Mouse (Mus musculus) midbrain, embryonic 14.5 days (tissue): ENCODE results near the gene Mthfd1l. TPM values are rescaled to one million over a fixed set of nuclear protein-coding genes. Genes with fewer than 3 reads are reported as not detected.
"Not testable (repeated sequence)": the region's sequence is repeated elsewhere in the genome, so short reads cannot be mapped to it uniquely, and the experiment has no call there.

Experiments used
- ATAC-seq: fragments of 200-750 bp; cut with Nextera tagmentation; 2 replicates; pipeline ENCODE4 v1.8.0; 2017; ENCODE audit warnings: moderate number of reproducible peaks, moderate library complexity; ENCODE audit not compliant: low FRiP score, low TSS enrichment
- DNase-seq: peaks from one replicate; pipeline ENCODE4 v3.0.0-alpha.2; 2015
- H3K27ac ChIP-seq: fragments of 300-500 bp; sonication (generic); replicated peaks from 2 replicates; pipeline ENCODE4 v1.5.1; 2014; ENCODE audit warnings: mild to moderate bottlenecking, low read depth, low read length, moderate library complexity
- H3K27me3 ChIP-seq: fragments of 300-500 bp; sonication (generic); 2 replicates; pipeline ENCODE4 v1.6.1; 2014; ENCODE audit warnings: low read length, control low read depth, mixed read lengths; ENCODE audit not compliant: control insufficient read depth, insufficient read depth
- H3K36me3 ChIP-seq: fragments of 300-500 bp; sonication (generic); 2 replicates; pipeline ENCODE4 v1.6.1; 2014; ENCODE audit warnings: low read length, control low read depth; ENCODE audit not compliant: control insufficient read depth, insufficient read depth
- H3K4me1 ChIP-seq: fragments of 300-500 bp; sonication (generic); 2 replicates; pipeline ENCODE4 v1.6.1; 2014; ENCODE audit warnings: mild to moderate bottlenecking, antibody characterized with exemption, low read length, control low read depth; ENCODE audit not compliant: control insufficient read depth, insufficient read depth
- H3K4me2 ChIP-seq: fragments of 300-500 bp; sonication (generic); 2 replicates; pipeline ENCODE4 v1.6.1; 2014; ENCODE audit warnings: mild to moderate bottlenecking, low read length, moderate library complexity
- H3K4me3 ChIP-seq: fragments of 300-500 bp; sonication (generic); replicated peaks from 2 replicates; pipeline ENCODE4 v1.5.1; 2014; ENCODE audit warnings: low read depth, low read length
- H3K9ac ChIP-seq: fragments of 300-500 bp; sonication (generic); replicated peaks from 2 replicates; pipeline ENCODE4 v1.6.1; 2014; ENCODE audit warnings: mild to moderate bottlenecking, low read length, moderate library complexity
- H3K9me3 ChIP-seq: fragments of 300-500 bp; sonication (generic); 2 replicates; pipeline ENCODE4 v1.6.1; 2016; ENCODE audit warnings: low read length, control low read depth, mixed read lengths; ENCODE audit not compliant: control insufficient read depth
- WGBS: fragments of 180-500 bp; shearing (Covaris S2); extraction: QIAGEN DNeasy Blood & Tissue Kit; methylation state at CpG from one replicate; pipeline ENCODE4 v1.1.7; 2014; 5-methylcytosine and 5-hydroxymethylcytosine counted together
- polyA plus RNA-seq: library from polyadenylated mRNA; unstranded; fragments of >200 nt; fragmentation: Nextera tagmentation; extraction: Ambion mirVana; gene quantifications from 2 replicates; pipeline ENCODE4 v1.2.1, GENCODE M21; 2014

Mthfd1l gene
- polyA plus RNA-seq, 1 experiment from 2014 or later = 6.4 TPM

- no peak for ATAC-seq
- Histone ChIP-seq H3K9ac (no peak overlapping the region), H3K27ac (no peak overlapping the region), H3K4me2 (no peak overlapping the region), H3K4me3 (no peak overlapping the region), H3K4me1 (no peaks in the 10 kb centered on the region), H3K9me3 (no peaks in the 10 kb centered on the region), H3K27me3 (no peaks in the 10 kb centered on the region), H3K36me3 (no peaks in the 10 kb centered on the region)
- 90% methylated on average over 11 of the region's 11 CpGs for WGBS
- DNase-seq = no peak
Observed at GRCm38 (mm10) chr10:4061071-4061987, 88.4 kb downstream of the Mthfd1l start.

DNA sequence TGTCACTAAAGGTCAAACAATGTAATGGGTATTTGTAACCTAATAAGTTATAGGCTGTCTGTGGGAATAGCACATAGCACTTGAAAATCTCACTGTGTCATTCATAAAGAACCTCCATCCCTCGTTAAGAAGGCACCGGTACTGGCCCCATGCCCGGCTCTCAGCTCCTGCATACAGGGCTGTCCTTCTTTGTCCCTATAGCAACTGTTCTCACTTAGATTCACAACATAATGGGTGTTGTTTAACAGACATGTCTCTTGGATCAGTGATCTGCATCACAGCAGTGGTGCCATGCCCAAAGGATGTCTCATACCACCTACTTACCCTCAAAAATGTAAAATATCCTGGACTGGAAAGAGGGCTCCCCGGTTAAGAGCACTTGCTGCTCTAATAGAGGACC is 90.6 kb downstream of the Mthfd1l start:
- no peak for DNase-seq
- 90% methylated on average over 4 of the region's 4 CpGs for WGBS

DNA sequence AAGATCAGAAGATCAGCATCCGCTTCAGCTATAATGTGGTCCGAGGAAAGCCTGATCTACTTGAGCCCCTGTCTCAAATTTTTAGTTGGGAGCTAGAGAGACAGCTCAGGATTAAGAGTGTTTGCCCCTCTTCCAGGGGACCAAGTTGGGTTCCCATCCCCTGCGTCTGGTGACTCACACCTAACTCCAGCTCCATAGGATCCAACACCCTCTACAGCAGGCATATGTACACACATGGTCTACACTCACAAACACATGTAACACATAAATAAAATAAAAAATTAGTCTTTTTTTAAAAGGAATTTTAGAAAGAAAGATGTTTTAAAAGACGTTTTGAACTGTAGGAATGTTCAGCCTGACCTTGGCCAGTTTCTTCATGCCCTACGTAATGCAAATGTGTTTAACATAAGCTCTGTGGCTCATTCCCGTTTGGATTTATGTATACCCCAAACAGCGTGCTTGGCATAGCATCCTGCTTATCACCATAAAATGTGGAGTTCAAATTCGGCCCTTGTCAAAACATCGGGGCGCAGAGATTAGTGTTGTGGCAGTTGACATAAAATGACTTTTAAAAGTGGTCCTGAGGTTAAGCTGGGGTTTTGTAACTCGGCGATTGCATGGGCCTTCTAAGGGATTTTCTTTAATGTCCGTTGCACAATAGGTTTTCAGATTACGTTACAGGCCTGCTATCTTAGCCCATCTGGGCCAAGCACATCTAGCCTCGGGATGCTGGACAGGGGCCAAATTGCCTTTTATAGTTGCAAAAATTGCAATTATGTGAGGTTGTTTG is 92.6 kb downstream of the Mthfd1l start:
- ATAC-seq = no peak
- Histone ChIP-seq H3K27me3 (no peaks in the 10 kb centered on the region), H3K4me1 (no peaks in the 10 kb centered on the region), H3K9me3 (no peaks in the 10 kb centered on the region), H3K9ac (no peak overlapping the region), H3K36me3 (no peaks in the 10 kb centered on the region), H3K4me2 (no peak overlapping the region), H3K4me3 (no peak overlapping the region), H3K27ac (no peak overlapping the region)
- no peak for DNase-seq
- 55% methylated on average over 15 of the region's 15 CpGs for WGBS

More for the DNA sequence above, 90.6 kb downstream of the Mthfd1l start:
- ATAC-seq = no peak
- Histone ChIP-seq H3K4me3 (no peak overlapping the region), H3K9me3 (no peaks in the 10 kb centered on the region), H3K9ac (no peak overlapping the region), H3K27ac (no peak overlapping the region), H3K4me2 (no peak overlapping the region), H3K4me1 (no peaks in the 10 kb centered on the region), H3K36me3 (no peaks in the 10 kb centered on the region), H3K27me3 (no peaks in the 10 kb centered on the region)

GRCm38 (mm10) chr10:4069258-4069826 is 96.4 kb downstream of the Mthfd1l start:
- Histone ChIP-seq H3K4me1 (no peaks in the 10 kb centered on the region), H3K27ac (no peak overlapping the region), H3K4me2 (no peak overlapping the region), H3K36me3 (no peaks in the 10 kb centered on the region), H3K4me3 (no peak overlapping the region), H3K9me3 (no peaks in the 10 kb centered on the region), H3K27me3 (no peaks in the 10 kb centered on the region), H3K9ac (no peak overlapping the region)
- no peak for ATAC-seq
- no peak for DNase-seq
- 89% methylated on average over 7 of the region's 7 CpGs for WGBS

- H3K4me2 ChIP-seq = no peak overlapping the region
- no peak for DNase-seq
- no peaks in the 10 kb centered on the region for H3K4me1 ChIP-seq
- H3K9ac ChIP-seq = no peak overlapping the region
- no peak for ATAC-seq
- WGBS = 95% methylated on average over 7 of the region's 7 CpGs
- H3K4me3 ChIP-seq = no peak overlapping the region
- no peaks in the 10 kb centered on the region for H3K36me3 ChIP-seq
- no peak overlapping the region for H3K27ac ChIP-seq
- H3K27me3 ChIP-seq = no peaks in the 10 kb centered on the region
- H3K9me3 ChIP-seq = no peaks in the 10 kb centered on the region
Observed at GRCm38 (mm10) chr10:4070061-4070460, 97.1 kb downstream of the Mthfd1l start.

DNA sequence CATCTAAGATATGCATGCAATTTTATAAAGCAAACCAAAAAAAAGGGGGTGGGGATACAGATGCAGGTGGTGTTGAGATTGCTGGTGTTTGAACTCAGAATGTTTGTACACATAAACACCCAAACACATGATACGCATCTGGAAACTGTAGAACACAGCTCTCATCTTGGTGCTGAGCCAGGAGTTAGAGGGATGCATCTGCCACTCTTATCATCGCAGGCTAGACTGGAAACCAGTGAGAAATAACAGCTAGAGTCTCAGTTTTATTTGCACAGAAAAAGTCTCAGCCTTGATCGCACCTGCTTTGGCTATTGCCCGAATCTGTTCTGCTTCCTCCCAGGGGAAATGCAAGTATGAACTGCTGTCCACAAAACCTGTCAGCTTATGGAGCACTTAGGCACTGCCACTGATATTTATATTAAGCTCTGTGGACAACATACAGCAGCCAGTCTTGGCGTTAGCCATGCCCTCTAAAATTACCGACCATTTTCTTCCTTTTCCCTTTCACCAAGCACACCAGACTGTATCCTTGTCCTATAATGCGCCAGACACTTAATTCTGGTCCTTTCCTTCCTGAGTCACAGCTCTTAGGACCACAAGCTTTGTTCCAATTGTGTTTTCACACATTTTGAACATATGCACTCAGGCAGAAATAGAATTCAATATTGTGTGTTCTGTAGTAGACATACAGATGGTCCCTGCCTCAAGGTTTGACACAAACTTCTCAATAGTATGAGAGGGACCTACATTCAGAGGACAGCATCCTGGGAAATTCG is 98.3 kb downstream of the Mthfd1l start:
- no peak overlapping the region for H3K9ac ChIP-seq
- 91% methylated on average over 8 of the region's 8 CpGs for WGBS
- no peaks in the 10 kb centered on the region for H3K9me3 ChIP-seq
- no peaks in the 10 kb centered on the region for H3K27me3 ChIP-seq
- no peak overlapping the region for H3K4me2 ChIP-seq
- no peak for ATAC-seq
- no peak overlapping the region for H3K4me3 ChIP-seq
- DNase-seq = no peak
- H3K4me1 ChIP-seq = no peaks in the 10 kb centered on the region
- no peaks in the 10 kb centered on the region for H3K36me3 ChIP-seq
- no peak overlapping the region for H3K27ac ChIP-seq

DNA sequence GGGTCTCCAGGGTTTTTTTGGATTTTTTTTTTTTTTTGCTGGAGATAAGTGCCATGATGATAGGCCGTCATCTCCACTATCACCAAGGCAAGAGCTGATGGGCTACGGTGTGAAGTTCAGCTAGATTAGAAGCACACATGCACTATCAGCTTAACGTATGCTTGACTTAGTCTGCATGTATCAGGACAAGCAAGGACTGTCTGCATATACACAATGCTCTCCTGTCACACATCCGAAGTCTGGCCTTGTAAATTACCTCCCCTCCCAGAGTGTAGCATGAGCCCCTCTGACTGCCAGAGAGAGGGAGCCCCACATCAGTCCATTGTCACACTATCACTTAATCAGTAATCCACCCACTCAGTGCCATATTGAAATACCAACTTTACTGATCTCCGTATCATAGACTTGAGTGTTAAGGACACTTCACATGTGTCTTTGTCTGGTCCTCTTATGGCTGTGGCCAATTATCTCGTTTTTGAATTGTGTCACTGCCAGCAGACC is 99.0 kb downstream of the Mthfd1l start:
- no peaks in the 10 kb centered on the region for H3K4me1 ChIP-seq
- H3K36me3 ChIP-seq = no peaks in the 10 kb centered on the region
- ATAC-seq = no peak
- H3K9me3 ChIP-seq = no peaks in the 10 kb centered on the region
- no peak overlapping the region for H3K27ac ChIP-seq
- no peaks in the 10 kb centered on the region for H3K27me3 ChIP-seq
- no peak overlapping the region for H3K4me3 ChIP-seq
- no peak overlapping the region for H3K9ac ChIP-seq
- no peak for DNase-seq
- H3K4me2 ChIP-seq = no peak overlapping the region
- WGBS = 81% methylated on average over 6 of the region's 6 CpGs

DNA sequence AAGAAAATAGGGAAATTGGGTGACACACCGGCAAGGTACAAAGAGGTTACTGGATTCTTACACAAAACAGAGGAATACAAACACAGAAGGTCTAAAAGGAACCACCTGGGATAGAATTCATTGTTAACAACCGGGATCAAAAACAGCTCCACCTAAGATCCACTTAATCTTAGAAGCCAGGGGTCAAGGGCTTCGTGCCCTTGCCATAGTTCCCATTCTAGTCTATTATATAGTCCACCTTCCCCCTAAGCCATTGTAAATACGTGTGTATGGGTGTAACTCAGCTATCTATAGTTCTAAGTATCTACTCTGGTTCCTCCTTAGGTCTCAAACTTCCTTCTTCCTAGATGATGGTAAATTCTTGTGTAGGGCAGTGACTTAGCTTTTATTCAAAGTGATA is 99.6 kb downstream of the Mthfd1l start:
- H3K36me3 ChIP-seq, DNase-seq, H3K9ac ChIP-seq, H3K4me2 ChIP-seq, H3K9me3 ChIP-seq, H3K4me3 ChIP-seq, ATAC-seq, H3K27ac ChIP-seq, H3K27me3 ChIP-seq, H3K4me1 ChIP-seq: not testable (repeated sequence)
- 78% methylated on average over 4 of the region's 4 CpGs for WGBS
